Mouse (Mus musculus) heart, postnatal 0 days (tissue): ENCODE data around the gene St6galnac1. TPM values are rescaled to one million over a fixed set of nuclear protein-coding genes. Genes with fewer than 3 reads are reported as not detected.
"Not testable (repeated sequence)": the region's sequence is repeated elsewhere in the genome, so short reads cannot be mapped to it uniquely, and the experiment has no call there.

Experiments
- ATAC-seq: fragments of 200-750 bp; cut with Nextera tagmentation; 2 replicates; pipeline ENCODE4 v1.8.0; 2017; ENCODE audit warnings: low read depth, moderate number of reproducible peaks, moderate library complexity; ENCODE audit not compliant: insufficient read depth
- DNase-seq: peaks from one replicate; pipeline ENCODE4 v3.0.0-alpha.2; 2016; ENCODE audit warnings: low spot score
- H3K27ac ChIP-seq: fragments of 300-500 bp; sonication (generic); 2 replicates; pipeline ENCODE4 v1.5.1; 2014; ENCODE audit warnings: low read depth, mild to moderate bottlenecking
- H3K27me3 ChIP-seq: fragments of 300-500 bp; sonication (generic); 2 replicates; pipeline ENCODE4 v1.6.1; 2014; ENCODE audit warnings: low read length, mixed read lengths; ENCODE audit not compliant: control insufficient read depth, insufficient read depth
- H3K36me3 ChIP-seq: fragments of 300-500 bp; sonication (generic); replicated peaks from 2 replicates; pipeline ENCODE4 v1.6.1; 2014; ENCODE audit warnings: low read length, mixed read lengths; ENCODE audit not compliant: control insufficient read depth, insufficient read depth
- H3K4me1 ChIP-seq: fragments of 300-500 bp; sonication (generic); 2 replicates; pipeline ENCODE4 v1.6.1; 2014; ENCODE audit warnings: antibody characterized with exemption; ENCODE audit not compliant: control insufficient read depth, insufficient read depth
- H3K4me2 ChIP-seq: fragments of 300-500 bp; sonication (generic); 2 replicates; pipeline ENCODE4 v1.6.1; 2014; ENCODE audit warnings: low read depth, mild to moderate bottlenecking, low read length, moderate library complexity
- H3K4me3 ChIP-seq: fragments of 300-500 bp; sonication (generic); 2 replicates; pipeline ENCODE4 v1.5.1; 2014; ENCODE audit warnings: low read depth, low read length
- H3K9ac ChIP-seq: fragments of 300-500 bp; sonication (generic); replicated peaks from 2 replicates; pipeline ENCODE4 v1.6.1; 2014; ENCODE audit warnings: low read depth, low read length, mixed read lengths
- H3K9me3 ChIP-seq: fragments of 300-500 bp; sonication (generic); replicated peaks from 2 replicates; pipeline ENCODE4 v1.6.1; 2016; ENCODE audit warnings: low read length; ENCODE audit not compliant: control insufficient read depth
- CTCF ChIP-seq: IDR thresholded peaks from 2 replicates; pipeline ENCODE4 v1.5.1; 2016; ENCODE audit warnings: antibody characterized with exemption, control low read depth, low read depth
- EP300 ChIP-seq: IDR thresholded peaks from 2 replicates; pipeline ENCODE4 v1.6.1; 2016; ENCODE audit warnings: antibody characterized with exemption, low read depth
- WGBS: fragments of 180-500 bp; shearing (Covaris S2); extraction: QIAGEN DNeasy Blood & Tissue Kit; methylation state at CpG from one replicate; pipeline ENCODE4 v1.1.7; 2014; 5-methylcytosine and 5-hydroxymethylcytosine counted together
- polyA plus RNA-seq: library from polyadenylated mRNA; unstranded; fragments of >200 nt; fragmentation: Nextera tagmentation; extraction: Ambion mirVana; gene quantifications from 2 replicates; pipeline ENCODE4 v1.2.1, GENCODE M21; 2015
- total RNA-seq: library from RNA; depleted of rRNA; stranded (reverse); fragments of >200 nt; gene quantifications from 2 replicates; pipeline ENCODE4 v1.2.3, GENCODE M21; 2014; ENCODE audit warnings: low replicate concordance

St6galnac1 gene
- total and polyA plus RNA-seq, 2 experiments from 2014 or later, result not detected

DNA sequence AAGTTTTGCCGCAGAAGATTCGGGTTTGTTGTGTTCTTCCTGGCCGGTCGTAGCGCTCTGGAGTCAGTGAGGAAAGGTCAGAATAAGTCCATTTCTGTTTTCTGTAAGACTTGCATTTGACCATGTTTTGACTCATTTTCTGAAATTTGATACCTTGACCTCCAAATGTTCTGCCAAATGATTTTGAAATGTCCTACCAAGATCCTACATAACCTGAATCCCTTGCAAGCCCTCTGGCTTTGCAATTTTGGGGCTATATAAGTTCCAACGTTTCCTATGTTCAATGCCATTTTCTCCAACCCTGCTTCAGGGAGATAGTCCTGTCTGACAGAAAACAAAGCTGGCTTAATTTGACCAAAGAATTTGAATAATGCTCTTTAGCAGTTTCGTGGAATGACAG is 11.0 kb downstream of the St6galnac1 start:
- H3K9me3 ChIP-seq, result no peaks in the 10 kb centered on the region
- DNase-seq, result no peak
- whole genome bisulfite sequencing, result 87% methylated on average over 7 of the region's 7 CpGs
- H3K27ac ChIP-seq, result no peak overlapping the region
- H3K36me3 ChIP-seq, result no peaks in the 10 kb centered on the region
- no peak overlapping the region for H3K4me2 ChIP-seq
- TF ChIP-seq EP300 (no peak), CTCF (no peak)
- no peak overlapping the region for H3K9ac ChIP-seq
- no peak for ATAC-seq
- no peak overlapping the region for H3K4me3 ChIP-seq
- H3K27me3 ChIP-seq, result no peaks in the 10 kb centered on the region
- H3K4me1 ChIP-seq, result no peaks in the 10 kb centered on the region

DNA sequence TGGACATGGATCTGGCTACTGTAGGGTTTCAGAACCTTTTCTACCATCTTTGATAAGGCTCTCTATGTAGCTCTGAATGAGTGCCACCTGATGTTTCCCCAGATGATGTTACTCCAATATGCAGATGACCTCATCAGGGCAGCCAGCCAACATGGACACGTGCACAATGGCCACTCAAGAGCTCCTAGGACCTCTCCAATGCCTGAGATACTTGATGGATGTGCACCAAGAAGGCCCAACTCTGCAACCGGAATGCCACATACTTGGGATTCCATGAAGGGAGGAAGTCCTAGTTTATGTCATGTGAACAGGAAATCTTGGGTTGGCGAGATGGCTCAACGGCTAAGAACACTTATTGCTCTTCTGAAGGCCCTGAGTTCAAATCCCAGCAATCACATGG is 20.1 kb downstream of the St6galnac1 start:
- no peak overlapping the region for H3K9ac ChIP-seq
- H3K27me3 ChIP-seq, result no peaks in the 10 kb centered on the region
- DNase-seq, result no peak
- H3K4me1 ChIP-seq, result no peaks in the 10 kb centered on the region
- H3K27ac ChIP-seq, result no peak overlapping the region
- H3K4me2 ChIP-seq, result no peak overlapping the region
- TF ChIP-seq CTCF, result no peak
- no peak for TF ChIP-seq EP300
- no peak for ATAC-seq
- no peak overlapping the region for H3K4me3 ChIP-seq
- H3K36me3 ChIP-seq, result no peaks in the 10 kb centered on the region
- WGBS, result 53% methylated on average over 4 of the region's 4 CpGs
- H3K9me3 ChIP-seq, result no peaks in the 10 kb centered on the region

DNA sequence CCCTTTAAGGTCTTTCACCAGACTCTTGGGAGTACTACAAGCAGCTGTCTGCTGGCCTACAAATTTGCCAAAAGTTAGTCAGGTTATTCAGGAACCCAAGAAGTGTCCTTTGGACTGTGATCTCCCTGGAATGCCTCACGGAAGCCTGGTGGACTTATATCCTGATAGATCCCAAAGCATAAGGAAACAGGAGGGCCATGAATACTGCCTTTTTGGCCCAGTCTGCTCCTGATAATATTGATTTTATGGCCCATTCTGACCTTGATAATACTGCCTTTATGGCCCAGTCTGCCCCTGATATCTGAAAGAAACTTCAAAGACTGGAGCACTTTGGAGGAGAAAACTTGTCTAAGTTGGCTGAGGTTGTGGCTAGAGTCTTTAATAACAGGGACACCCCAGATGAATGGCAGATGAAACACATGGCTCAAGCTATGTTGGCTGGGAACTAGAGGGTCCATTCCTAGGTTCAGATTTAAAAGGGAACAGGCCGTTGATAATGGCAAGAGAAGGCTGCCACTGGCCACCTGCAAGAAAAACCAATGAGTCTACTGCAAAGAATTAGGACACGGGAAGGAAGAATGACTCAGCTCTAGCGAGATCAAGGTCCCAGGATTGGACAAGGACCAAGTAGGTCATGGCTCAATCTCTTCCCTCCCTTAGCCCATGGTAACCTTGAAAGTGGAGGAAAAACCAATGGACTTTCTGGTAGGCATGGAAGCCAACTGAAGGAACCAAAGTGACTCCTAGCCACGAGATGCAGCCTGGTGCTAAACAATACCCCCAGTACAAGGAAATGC is 21.4 kb downstream of the St6galnac1 start:
- no peak overlapping the region for H3K4me3 ChIP-seq
- WGBS, result 68% methylated on average over 5 of the region's 5 CpGs
- no peaks in the 10 kb centered on the region for H3K9me3 ChIP-seq
- TF ChIP-seq CTCF (no peak), EP300 (no peak)
- no peak for DNase-seq
- no peaks in the 10 kb centered on the region for H3K36me3 ChIP-seq
- no peaks in the 10 kb centered on the region for H3K27me3 ChIP-seq
- no peak overlapping the region for H3K27ac ChIP-seq
- no peaks in the 10 kb centered on the region for H3K4me1 ChIP-seq
- H3K4me2 ChIP-seq, result no peak overlapping the region
- ATAC-seq, result no peak
- H3K9ac ChIP-seq, result no peak overlapping the region

DNA sequence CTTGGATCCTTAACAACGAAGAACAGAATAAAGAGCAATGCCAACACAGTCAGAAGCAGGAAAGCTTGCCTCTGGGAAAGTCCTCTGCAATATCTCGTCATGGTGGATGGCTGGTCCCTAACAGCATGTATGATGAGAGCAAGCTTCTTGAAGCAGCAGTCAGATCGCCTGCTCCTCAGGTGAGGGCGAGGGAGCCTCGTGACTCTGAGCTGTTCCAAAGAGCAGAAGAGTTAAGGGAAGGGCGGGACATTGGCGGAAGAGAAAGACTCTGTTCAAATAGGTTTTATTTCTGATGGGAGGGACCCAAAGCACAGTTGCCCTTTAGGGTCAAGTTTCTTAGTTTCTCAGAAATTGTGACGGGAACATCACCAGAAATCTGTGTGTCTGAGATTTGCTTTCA is 25.6 kb downstream of the St6galnac1 start:
- no peak overlapping the region for H3K4me3 ChIP-seq
- ATAC-seq (no peak), DNase-seq (no peak)
- H3K27me3 ChIP-seq, result no peaks in the 10 kb centered on the region
- no peak overlapping the region for H3K9ac ChIP-seq
- no peaks in the 10 kb centered on the region for H3K4me1 ChIP-seq
- no peak overlapping the region for H3K27ac ChIP-seq
- H3K9me3 ChIP-seq, result no peaks in the 10 kb centered on the region
- 77% methylated on average over 8 of the region's 8 CpGs for WGBS
- TF ChIP-seq EP300 (no peak), CTCF (no peak)
- H3K36me3 ChIP-seq, result no peaks in the 10 kb centered on the region
- H3K4me2 ChIP-seq, result no peak overlapping the region

DNA sequence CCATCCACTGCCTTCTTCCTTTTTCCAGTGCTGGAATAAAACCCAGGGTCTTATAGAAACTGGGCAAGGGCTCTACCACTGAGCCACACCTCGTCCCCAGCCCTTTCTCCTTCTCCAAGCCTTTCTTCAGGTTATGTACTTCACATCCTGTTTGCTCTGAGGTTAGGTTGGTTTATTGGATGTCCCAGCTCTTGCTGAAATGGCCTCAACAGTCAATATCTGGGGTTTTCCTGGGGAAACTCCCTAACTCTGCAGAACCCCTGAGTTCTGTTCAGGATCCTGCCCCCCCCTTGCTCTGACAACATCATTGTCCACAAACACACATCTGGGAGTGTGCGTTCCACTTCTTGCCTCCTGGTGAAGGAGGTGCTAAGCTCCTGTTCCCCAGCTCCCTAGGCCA is 26.6 kb downstream of the St6galnac1 start:
- H3K36me3 ChIP-seq, H3K27me3 ChIP-seq, H3K4me1 ChIP-seq, H3K9me3 ChIP-seq, H3K4me3 ChIP-seq, H3K9ac ChIP-seq, H3K27ac ChIP-seq, DNase-seq, H3K4me2 ChIP-seq, ATAC-seq: not testable (repeated sequence)
- WGBS, result 77% methylated on average over 2 of the region's 2 CpGs

DNA sequence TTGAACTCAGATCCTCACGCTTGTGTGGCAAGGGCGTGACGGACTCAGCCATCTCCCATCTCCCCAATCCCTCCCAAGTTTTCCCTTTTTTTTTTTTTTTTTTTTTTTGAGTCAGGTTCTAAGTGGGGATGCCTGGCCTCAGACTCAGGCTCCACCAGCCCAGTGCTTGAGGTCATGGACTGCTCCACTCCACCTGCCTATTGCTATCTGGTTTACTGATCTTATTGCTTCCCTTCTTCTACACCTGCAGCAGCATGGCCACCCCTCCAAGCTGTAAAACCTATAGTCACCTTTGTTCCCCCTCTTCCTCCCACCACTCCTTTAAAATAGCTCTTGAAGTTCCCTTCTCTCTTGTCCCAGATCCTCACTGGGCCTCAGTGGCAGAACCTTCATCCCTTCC is 28.5 kb downstream of the St6galnac1 start:
- ATAC-seq, result not testable (repeated sequence)

DNA sequence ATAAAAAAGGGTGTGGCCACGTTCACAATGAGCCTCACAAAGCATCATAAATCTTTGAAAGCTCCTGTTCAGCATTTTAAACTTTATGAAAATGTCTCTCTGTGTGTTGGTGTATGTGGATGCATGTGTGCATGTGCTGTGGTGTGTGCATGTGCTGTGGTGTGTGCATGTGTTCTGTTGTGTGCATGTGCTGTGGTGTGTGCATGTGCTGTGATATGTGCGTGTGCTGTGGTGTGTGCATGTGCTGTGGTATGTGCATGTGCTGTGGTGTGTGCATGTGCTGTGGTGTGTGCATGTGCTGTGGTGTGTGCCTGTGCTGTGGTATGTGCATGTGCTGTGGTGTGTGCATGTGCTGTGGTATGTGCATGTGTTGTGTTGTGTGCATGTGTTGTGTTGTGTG is 29.9 kb downstream of the St6galnac1 start:
- WGBS, result 64% methylated on average over 2 of the region's 2 CpGs
- not testable (repeated sequence) for H3K4me3 ChIP-seq, H3K4me1 ChIP-seq, H3K27ac ChIP-seq, ATAC-seq, H3K27me3 ChIP-seq, DNase-seq, H3K9me3 ChIP-seq, H3K9ac ChIP-seq, H3K4me2 ChIP-seq, H3K36me3 ChIP-seq

More for the DNA sequence above, 28.5 kb downstream of the St6galnac1 start:
- not testable (repeated sequence) for H3K9me3 ChIP-seq, H3K4me3 ChIP-seq, DNase-seq, H3K4me1 ChIP-seq, H3K27ac ChIP-seq, H3K27me3 ChIP-seq, H3K4me2 ChIP-seq, H3K9ac ChIP-seq, H3K36me3 ChIP-seq
- 83% methylated on average over 3 of the region's 3 CpGs for WGBS
